Mouse (Mus musculus) liver, embryonic 13.5 days (tissue): Measurements from ENCODE around the gene Ebp. TPM values are rescaled to one million over a fixed set of nuclear protein-coding genes. Genes with fewer than 3 reads are reported as not detected.
A peak's percentile ranks its signal among the peaks of the same experiment; 100 is the strongest.

ENCODE experiments used
- ATAC-seq: fragments of 200-750 bp; cut with Nextera tagmentation; 2 replicates; pipeline ENCODE4 v1.8.0; 2017; ENCODE audit warnings: low read depth, mild to moderate bottlenecking, moderate number of reproducible peaks, moderate library complexity
- DNase-seq: peaks from one replicate; pipeline ENCODE4 v3.0.0; 2022
- H3K27ac ChIP-seq: fragments of 300-500 bp; sonication (generic); 2 replicates; pipeline ENCODE4 v1.5.1; 2015; ENCODE audit warnings: moderate library complexity, mild to moderate bottlenecking, inconsistent platforms
- H3K27me3 ChIP-seq: fragments of 300-500 bp; sonication (generic); 2 replicates; pipeline ENCODE4 v1.6.1; 2015; ENCODE audit warnings: mild to moderate bottlenecking, inconsistent platforms
- H3K36me3 ChIP-seq: fragments of 300-500 bp; sonication (generic); 2 replicates; pipeline ENCODE4 v1.6.1; 2015; ENCODE audit warnings: mild to moderate bottlenecking, inconsistent platforms
- H3K4me1 ChIP-seq: fragments of 300-500 bp; sonication (generic); replicated peaks from 2 replicates; pipeline ENCODE4 v1.6.1; 2015; ENCODE audit warnings: inconsistent platforms
- H3K4me2 ChIP-seq: fragments of 300-500 bp; sonication (generic); 2 replicates; pipeline ENCODE4 v1.6.1; 2015; ENCODE audit warnings: inconsistent platforms, mild to moderate bottlenecking, moderate library complexity
- H3K4me3 ChIP-seq: fragments of 300-500 bp; sonication (generic); replicated peaks from 2 replicates; pipeline ENCODE4 v1.5.1; 2015; ENCODE audit warnings: mild to moderate bottlenecking, inconsistent platforms
- H3K9ac ChIP-seq: fragments of 300-500 bp; sonication (generic); 2 replicates; pipeline ENCODE4 v1.6.1; 2015; ENCODE audit warnings: mild to moderate bottlenecking, inconsistent platforms
- H3K9me3 ChIP-seq: fragments of 300-500 bp; sonication (generic); replicated peaks from 2 replicates; pipeline ENCODE4 v1.6.1; 2016; ENCODE audit warnings: inconsistent platforms
- WGBS: fragments of 180-500 bp; shearing (Covaris S2); methylation state at CpG from one replicate; pipeline ENCODE4 v1.1.7; 2015; ENCODE audit not compliant: insufficient replicate concordance; 5-methylcytosine and 5-hydroxymethylcytosine counted together
- polyA plus RNA-seq: library from polyadenylated mRNA; unstranded; fragments of >200 nt; fragmentation: Nextera tagmentation; extraction: Ambion mirVana; gene quantifications from 2 replicates; pipeline ENCODE4 v1.2.1, GENCODE M21; 2015

Ebp gene
- 61.8 and 64.4 TPM in 2 replicates for polyA plus RNA-seq

- Histone ChIP-seq H3K4me1 (peaks cover 16% of the 10 kb centered on the region), H3K4me3 (peak within 1 kb of the TSS; percentile 73), H3K27ac (peak within 1 kb of the TSS; percentile 84), H3K9ac (peak within 1 kb of the TSS; percentile 82), H3K4me2 (peak within 1 kb of the TSS; percentile 79), H3K27me3 (no peaks in the 10 kb centered on the region), H3K36me3 (peaks cover 4% of the 10 kb centered on the region; the same call in 1 of the 2 replicates), H3K9me3 (no peaks in the 10 kb centered on the region)
- no peak for ATAC-seq
- DNase-seq: no peak
- WGBS: 21% methylated on average over 10 of the region's 10 CpGs
These were observed at the start of gene Ebp for GRCm38 (mm10) chrX:8193419-8193723. Gene Ebp, minus strand, starts transcription at chrX:8193512.

- H3K4me2 ChIP-seq: no peak overlapping the region
- H3K9ac ChIP-seq: no peak overlapping the region
- peaks cover under 1% of the 10 kb centered on the region; the same call in 1 of the 2 replicates for H3K4me1 ChIP-seq
- DNase-seq: no peak
- H3K27ac ChIP-seq: no peak overlapping the region
- no peak overlapping the region for H3K4me3 ChIP-seq
- WGBS: 71% methylated on average over 13 of the region's 13 CpGs
- H3K9me3 ChIP-seq: no peaks in the 10 kb centered on the region
- no peaks in the 10 kb centered on the region for H3K27me3 ChIP-seq
- ATAC-seq: no peak
- peaks cover 9% of the 10 kb centered on the region for H3K36me3 ChIP-seq
These were observed 45.6 kb upstream of the Ebp start for GRCm38 (mm10) chrX:8238804-8239395.

GRCm38 (mm10) chrX:8236704-8237103 lies 43.4 kb upstream of the Ebp start:
- no peak overlapping the region for H3K27ac ChIP-seq
- H3K36me3 ChIP-seq: peaks cover 2% of the 10 kb centered on the region
- no peaks in the 10 kb centered on the region for H3K9me3 ChIP-seq
- H3K9ac ChIP-seq: no peak overlapping the region
- no peak for ATAC-seq
- no peak for DNase-seq
- H3K27me3 ChIP-seq: no peaks in the 10 kb centered on the region
- no peak overlapping the region for H3K4me3 ChIP-seq
- no peak overlapping the region for H3K4me2 ChIP-seq
- 71% methylated on average over 2 of the region's 2 CpGs for WGBS
- H3K4me1 ChIP-seq: peaks cover 12% of the 10 kb centered on the region

- H3K27me3 ChIP-seq: no peaks in the 10 kb centered on the region
- no peaks in the 10 kb centered on the region for H3K36me3 ChIP-seq
- no peak overlapping the region for H3K27ac ChIP-seq
- WGBS: 47% methylated on average over 3 of the region's 3 CpGs
- no peak overlapping the region for H3K4me2 ChIP-seq
- H3K9ac ChIP-seq: no peak overlapping the region
- no peaks in the 10 kb centered on the region for H3K9me3 ChIP-seq
- DNase-seq (peak; percentile 15), ATAC-seq (peak; percentile 51; the same call in 1 of the 2 replicates)
- H3K4me1 ChIP-seq: peaks cover 12% of the 10 kb centered on the region
- no peak overlapping the region for H3K4me3 ChIP-seq
These were observed 40.3 kb upstream of the Ebp start for GRCm38 (mm10) chrX:8233602-8234001.

GRCm38 (mm10) chrX:8230272-8230671 lies 37.0 kb upstream of the Ebp start:
- no peak overlapping the region for H3K9ac ChIP-seq
- H3K27me3 ChIP-seq: no peaks in the 10 kb centered on the region
- no peak overlapping the region for H3K27ac ChIP-seq
- no peak overlapping the region for H3K4me3 ChIP-seq
- no peaks in the 10 kb centered on the region for H3K9me3 ChIP-seq
- peaks cover 12% of the 10 kb centered on the region for H3K4me1 ChIP-seq
- no peak overlapping the region for H3K4me2 ChIP-seq
- 71% methylated on average over 4 of the region's 4 CpGs for WGBS
- H3K36me3 ChIP-seq: no peaks in the 10 kb centered on the region
- no peak for ATAC-seq
- peak; percentile 33 for DNase-seq

- Histone ChIP-seq H3K27ac (no peak overlapping the region), H3K9ac (no peak overlapping the region), H3K4me2 (no peak overlapping the region), H3K36me3 (no peaks in the 10 kb centered on the region), H3K4me3 (no peak overlapping the region), H3K9me3 (no peaks in the 10 kb centered on the region), H3K27me3 (peaks cover 10% of the 10 kb centered on the region), H3K4me1 (peaks cover 8% of the 10 kb centered on the region)
- peak; percentile 55; the same call in 1 of the 2 replicates for ATAC-seq
- peak; percentile 14 for DNase-seq
- 42% methylated on average over 7 of the region's 7 CpGs for WGBS
These were observed 30.2 kb upstream of the Ebp start for GRCm38 (mm10) chrX:8223473-8223872.

- WGBS: 54% methylated on average over 7 of the region's 7 CpGs
- no peak for ATAC-seq
- Histone ChIP-seq H3K36me3 (no peaks in the 10 kb centered on the region), H3K4me3 (no peak overlapping the region), H3K9ac (no peak overlapping the region), H3K4me1 (peaks cover 8% of the 10 kb centered on the region), H3K9me3 (no peaks in the 10 kb centered on the region), H3K4me2 (no peak overlapping the region), H3K27me3 (peaks cover 14% of the 10 kb centered on the region), H3K27ac (no peak overlapping the region)
- DNase-seq: no peak
These were observed 29.5 kb upstream of the Ebp start for GRCm38 (mm10) chrX:8222678-8223421.

GRCm38 (mm10) chrX:8222296-8222677 lies 29.0 kb upstream of the Ebp start:
- Histone ChIP-seq H3K4me2 (no peak overlapping the region), H3K9ac (no peak overlapping the region), H3K9me3 (no peaks in the 10 kb centered on the region), H3K4me1 (peaks cover 8% of the 10 kb centered on the region), H3K36me3 (no peaks in the 10 kb centered on the region), H3K4me3 (no peak overlapping the region), H3K27ac (no peak overlapping the region), H3K27me3 (peaks cover 16% of the 10 kb centered on the region)
- no peak for DNase-seq
- ATAC-seq: no peak
- WGBS: 58% methylated on average over 3 of the region's 3 CpGs

GRCm38 (mm10) chrX:8219651-8220050 lies 26.3 kb upstream of the Ebp start:
- Histone ChIP-seq H3K9me3 (no peaks in the 10 kb centered on the region), H3K27me3 (peaks cover 21% of the 10 kb centered on the region), H3K36me3 (no peaks in the 10 kb centered on the region), H3K9ac (no peak overlapping the region), H3K4me2 (no peak overlapping the region), H3K27ac (no peak overlapping the region), H3K4me1 (peaks cover 8% of the 10 kb centered on the region), H3K4me3 (no peak overlapping the region)
- DNase-seq (no peak), ATAC-seq (no peak)
- 29% methylated on average over 8 of the region's 8 CpGs for WGBS

- Histone ChIP-seq H3K27me3 (peaks cover 21% of the 10 kb centered on the region), H3K4me3 (no peak overlapping the region), H3K36me3 (no peaks in the 10 kb centered on the region), H3K4me2 (no peak overlapping the region), H3K9me3 (no peaks in the 10 kb centered on the region), H3K27ac (no peak overlapping the region), H3K4me1 (peaks cover 3% of the 10 kb centered on the region), H3K9ac (no peak overlapping the region)
- ATAC-seq (no peak), DNase-seq (no peak)
- 16% methylated on average over 2 of the region's 2 CpGs for WGBS
These were observed 24.8 kb upstream of the Ebp start for GRCm38 (mm10) chrX:8218114-8218513.

- Histone ChIP-seq H3K9me3 (no peaks in the 10 kb centered on the region), H3K4me3 (no peak overlapping the region), H3K9ac (no peak overlapping the region), H3K4me2 (no peak overlapping the region), H3K27me3 (peaks cover 21% of the 10 kb centered on the region), H3K27ac (no peak overlapping the region), H3K36me3 (no peaks in the 10 kb centered on the region), H3K4me1 (no peaks in the 10 kb centered on the region)
- ATAC-seq: no peak
- DNase-seq: no peak
- WGBS: 23% methylated on average over 6 of the region's 6 CpGs
These were observed 24.1 kb upstream of the Ebp start for GRCm38 (mm10) chrX:8217383-8217782.
